Mouse (Mus musculus): Measurements from ENCODE around the gene Ppih. TPM values are rescaled to one million over a fixed set of nuclear protein-coding genes. Genes with fewer than 3 reads are reported as not detected.
A peak's percentile ranks its signal among the peaks of the same experiment; 100 is the strongest.

Gene Ppih
- total and polyA plus RNA-seq, 3 experiments, result 140 to 246 (median 199) TPM

GRCm38 (mm10) chr4:119338861-119339361, 18.6 kb upstream of the Ppih start:
- peak; percentile 61 for TF ChIP-seq SMC3 (IDR thresholded peaks at IDR 0.05; ENCODE audit: low read depth, low read length)
- no peak for TF ChIP-seq ELF1 (IDR thresholded peaks at IDR 0.05; ENCODE audit: low read depth, low read length)
- peak; percentile 23; the same call in 1 of the 2 replicates for TF ChIP-seq ZC3H11A (IDR thresholded peaks at IDR 0.05; ENCODE audit: low read depth, low read length)
- TF ChIP-seq ETS1 (IDR thresholded peaks at IDR 0.05; ENCODE audit: low read depth, low read length), result no peak
- no peak for TF ChIP-seq ZMIZ1 (IDR thresholded peaks at IDR 0.05; ENCODE audit: low read depth, low read length)
- TF ChIP-seq ZKSCAN1 (IDR thresholded peaks at IDR 0.05; ENCODE audit: low read depth, low read length), result no peak
- TF ChIP-seq MXI1 (IDR thresholded peaks at IDR 0.05; ENCODE audit: low read depth, low read length), result no peak
- TF ChIP-seq CTCF (IDR thresholded peaks at IDR 0.05 in 2 of 3, conservative IDR thresholded peaks at IDR 0.05 in 1 of 3; ENCODE audit: control insufficient read depth in 1 of 3, insufficient read depth in 1 of 3, low read depth in 2 of 3, low read length in 3 of 3, poor library complexity in 1 of 3, severe bottlenecking in 1 of 3), result peak; percentile 46 to 95 (median 73)
- TF ChIP-seq RAD21 (IDR thresholded peaks at IDR 0.05; ENCODE audit: low read depth, low read length), result peak; percentile 43
- TF ChIP-seq NELFE (IDR thresholded peaks at IDR 0.05; ENCODE audit: low read depth, low read length), result no peak
- H3K36me3 ChIP-seq (ENCODE audit: control insufficient read depth in 1 of 2, insufficient read depth in 2 of 2, low read length in 2 of 2), result no peaks in the 10 kb centered on the region
- H3K9ac ChIP-seq (ENCODE audit: control insufficient read depth, low read depth, low read length, poor library complexity, severe bottlenecking), result no peak overlapping the region
- no peaks in the 10 kb centered on the region for H3K9me3 ChIP-seq (replicated peaks; ENCODE audit: insufficient read depth, low read length)
- no peak overlapping the region for H3K27ac ChIP-seq (ENCODE audit: control insufficient read depth, low read depth, low read length)
- no peak overlapping the region for H3K4me3 ChIP-seq (ENCODE audit: control insufficient read depth in 1 of 2, insufficient read depth in 1 of 2, low read depth in 2 of 2, low read length in 2 of 2)
- peaks cover 2 to 4% of the 10 kb centered on the region in 2 experiments; a peak in 2 of 4 replicates for H3K27me3 ChIP-seq (ENCODE audit: control insufficient read depth in 1 of 2, insufficient read depth in 2 of 2, low read length in 2 of 2)
- H3K4me1 ChIP-seq (ENCODE audit: control insufficient read depth in 1 of 2, insufficient read depth in 2 of 2, low read length in 2 of 2), result peaks cover 0 to 4% of the 10 kb centered on the region in 2 experiments; a peak in 1 of 4 replicates
- H3K79me2 ChIP-seq (ENCODE audit: control insufficient read depth, insufficient read depth, low read length, poor library complexity), result no peaks in the 10 kb centered on the region
- peak; percentile 59 for DNase-seq (ENCODE audit: low read depth, low spot score)

- H3K9me3 ChIP-seq (replicated peaks; ENCODE audit: insufficient read depth, low read length), result no peaks in the 10 kb centered on the region
- H3K27ac ChIP-seq (ENCODE audit: control insufficient read depth, low read depth, low read length), result no peak overlapping the region
These were observed 18.1 kb upstream of the Ppih start for GRCm38 (mm10) chr4:119338422-119338821.

GRCm38 (mm10) chr4:119333487-119333886, 13.1 kb upstream of the Ppih start:
- DNase-seq (ENCODE audit: low read depth, low spot score), result no peak
- Histone ChIP-seq H3K4me1 (ENCODE audit: control insufficient read depth in 1 of 2, insufficient read depth in 2 of 2, low read length in 2 of 2) (no peaks in the 10 kb centered on the region), H3K27me3 (ENCODE audit: control insufficient read depth in 1 of 2, insufficient read depth in 2 of 2, low read length in 2 of 2) (peaks cover 4 to 5% of the 10 kb centered on the region in 2 experiments), H3K36me3 (ENCODE audit: control insufficient read depth in 1 of 2, insufficient read depth in 2 of 2, low read length in 2 of 2) (no peaks in the 10 kb centered on the region), H3K79me2 (ENCODE audit: control insufficient read depth, insufficient read depth, low read length, poor library complexity) (no peaks in the 10 kb centered on the region), H3K4me3 (ENCODE audit: control insufficient read depth in 1 of 2, insufficient read depth in 1 of 2, low read depth in 2 of 2, low read length in 2 of 2) (no peak overlapping the region), H3K27ac (ENCODE audit: control insufficient read depth, low read depth, low read length) (no peak overlapping the region), H3K9ac (ENCODE audit: control insufficient read depth, low read depth, low read length, poor library complexity, severe bottlenecking) (no peak overlapping the region), H3K9me3 (replicated peaks; ENCODE audit: insufficient read depth, low read length) (no peaks in the 10 kb centered on the region)
- TF ChIP-seq POLR2AphosphoS5 (IDR thresholded peaks at IDR 0.05; ENCODE audit: borderline replicate concordance, low read depth, low read length), result no peak

More at GRCm38 (mm10) chr4:119338422-119338821, 18.1 kb upstream of the Ppih start:
- H3K36me3 ChIP-seq (ENCODE audit: control insufficient read depth in 1 of 2, insufficient read depth in 2 of 2, low read length in 2 of 2), result no peaks in the 10 kb centered on the region
- H3K79me2 ChIP-seq (ENCODE audit: control insufficient read depth, insufficient read depth, low read length, poor library complexity), result no peaks in the 10 kb centered on the region
- H3K9ac ChIP-seq (ENCODE audit: control insufficient read depth, low read depth, low read length, poor library complexity, severe bottlenecking), result no peak overlapping the region
- H3K4me3 ChIP-seq (ENCODE audit: control insufficient read depth in 1 of 2, insufficient read depth in 1 of 2, low read depth in 2 of 2, low read length in 2 of 2), result no peak overlapping the region
- DNase-seq (ENCODE audit: low read depth, low spot score), result peak; percentile 9
- peaks cover 2% of the 10 kb centered on the region in 2 experiments; a peak in 2 of 4 replicates for H3K27me3 ChIP-seq (ENCODE audit: control insufficient read depth in 1 of 2, insufficient read depth in 2 of 2, low read length in 2 of 2)
- H3K4me1 ChIP-seq (ENCODE audit: control insufficient read depth in 1 of 2, insufficient read depth in 2 of 2, low read length in 2 of 2), result peaks cover 0 to 4% of the 10 kb centered on the region in 2 experiments; a peak in 1 of 4 replicates
- TF ChIP-seq E2F4 (IDR thresholded peaks at IDR 0.05; ENCODE audit: borderline replicate concordance, low read depth, low read length), result no peak
